Mouse (Mus musculus) forebrain, postnatal 0 days (tissue): ENCODE results near the gene Setd2. TPM values are rescaled to one million over a fixed set of nuclear protein-coding genes. Genes with fewer than 3 reads are reported as not detected.

Source experiments
- ATAC-seq: fragments of 200-750 bp; cut with Nextera tagmentation; 2 replicates; pipeline ENCODE4 v1.8.0; 2017; ENCODE audit warnings: mild to moderate bottlenecking, moderate library complexity
- DNase-seq: peaks from one replicate; pipeline ENCODE4 v3.0.0-alpha.2; 2015
- H3K27ac ChIP-seq: fragments of 300-500 bp; sonication (generic); 2 replicates; pipeline ENCODE4 v1.5.1; 2014; ENCODE audit warnings: low read depth, mild to moderate bottlenecking, antibody characterized with exemption, low read length, moderate library complexity, mixed read lengths
- H3K27me3 ChIP-seq: fragments of 300-500 bp; sonication (generic); 2 replicates; pipeline ENCODE4 v1.6.1; 2014; ENCODE audit warnings: mild to moderate bottlenecking, low read length, mixed read lengths; ENCODE audit not compliant: insufficient read depth
- H3K36me3 ChIP-seq: fragments of 300-500 bp; sonication (generic); 2 replicates; pipeline ENCODE4 v1.6.1; 2014; ENCODE audit warnings: mild to moderate bottlenecking, moderate library complexity; ENCODE audit not compliant: insufficient read depth
- H3K4me1 ChIP-seq: fragments of 300-500 bp; sonication (generic); 2 replicates; pipeline ENCODE4 v1.6.1; 2014; ENCODE audit warnings: antibody characterized with exemption; ENCODE audit not compliant: insufficient read depth
- H3K4me2 ChIP-seq: fragments of 300-500 bp; sonication (generic); 2 replicates; pipeline ENCODE4 v1.6.1; 2014; ENCODE audit warnings: low read depth, mild to moderate bottlenecking, moderate library complexity
- H3K4me3 ChIP-seq: fragments of 300-500 bp; sonication (generic); 2 replicates; pipeline ENCODE4 v1.5.1; 2014; ENCODE audit warnings: low read depth, low read length, mixed read lengths
- H3K9ac ChIP-seq: fragments of 300-500 bp; sonication (generic); 2 replicates; pipeline ENCODE4 v1.6.1; 2014; ENCODE audit warnings: mild to moderate bottlenecking
- H3K9me3 ChIP-seq: fragments of 300-500 bp; sonication (generic); 2 replicates; pipeline ENCODE4 v1.6.1; 2016; ENCODE audit warnings: low read length
- CTCF ChIP-seq: sonication (generic); IDR thresholded peaks from 2 replicates; pipeline ENCODE4 v1.5.1; 2016; ENCODE audit warnings: antibody characterized with exemption, control low read depth, low read depth
- WGBS: fragments of 180-500 bp; shearing (Covaris S2); extraction: QIAGEN DNeasy Blood & Tissue Kit; methylation state at CpG from one replicate; pipeline ENCODE4 v1.1.7; 2014; 5-methylcytosine and 5-hydroxymethylcytosine counted together
- polyA plus RNA-seq: library from polyadenylated mRNA; unstranded; fragments of >200 nt; fragmentation: Nextera tagmentation; extraction: Ambion mirVana; gene quantifications from 2 replicates; pipeline ENCODE4 v1.2.1, GENCODE M21; 2015
- total RNA-seq: library from RNA; depleted of rRNA; stranded (reverse); fragments of >200 nt; gene quantifications from 2 replicates; pipeline ENCODE4 v1.2.3, GENCODE M21; 2014; rRNA removed

The Setd2 gene
- 74.6 and 86.4 TPM in 2 replicates for total RNA-seq
- polyA plus RNA-seq = 13.2 and 21.3 TPM in 2 replicates

GRCm38 (mm10) chr9:110532538-110533291 lies at the start of gene Setd2:
TSS of gene Setd2 (plus strand) at chr9:110532597.
- peak within 1 kb of the TSS; percentile 99 for H3K27ac ChIP-seq
- peaks cover 22% of the 10 kb centered on the region for H3K4me1 ChIP-seq
- H3K36me3 ChIP-seq = no peaks in the 10 kb centered on the region
- no peaks in the 10 kb centered on the region for H3K9me3 ChIP-seq
- peak within 1 kb of the TSS; percentile 99 for H3K9ac ChIP-seq
- ATAC-seq (peak; percentile 69), DNase-seq (peak; percentile 74)
- WGBS = under 1% methylated on average over 88 of the region's 109 CpGs
- H3K4me2 ChIP-seq = peak within 1 kb of the TSS; percentile 54
- H3K4me3 ChIP-seq = peak within 1 kb of the TSS; percentile 94
- TF ChIP-seq CTCF = no peak
- no peaks in the 10 kb centered on the region for H3K27me3 ChIP-seq

- no peak overlapping the region for H3K4me2 ChIP-seq
- H3K4me1 ChIP-seq = no peaks in the 10 kb centered on the region
- DNase-seq = no peak
- H3K9ac ChIP-seq = no peak overlapping the region
- WGBS = 17% methylated on average over 4 of the region's 4 CpGs
- H3K9me3 ChIP-seq = 0 out of 2 replicates have a peak, but pooled peaks cover 3% of the 10 kb centered on the region
- no peak overlapping the region for H3K4me3 ChIP-seq
- H3K27me3 ChIP-seq = no peaks in the 10 kb centered on the region
- no peak for ATAC-seq
- no peaks in the 10 kb centered on the region for H3K36me3 ChIP-seq
- no peak overlapping the region for H3K27ac ChIP-seq
- TF ChIP-seq CTCF = no peak
Measured at GRCm38 (mm10) chr9:110488841-110489240, 43.6 kb upstream of the Setd2 start.

GRCm38 (mm10) chr9:110490913-110491312 lies 41.5 kb upstream of the Setd2 start:
- no peaks in the 10 kb centered on the region for H3K27me3 ChIP-seq
- no peak overlapping the region for H3K4me2 ChIP-seq
- H3K4me3 ChIP-seq = no peak overlapping the region
- TF ChIP-seq CTCF = peak; percentile 30
- 66% methylated on average over 5 of the region's 5 CpGs for WGBS
- H3K36me3 ChIP-seq = no peaks in the 10 kb centered on the region
- no peaks in the 10 kb centered on the region for H3K4me1 ChIP-seq
- H3K27ac ChIP-seq = no peak overlapping the region
- DNase-seq (no peak), ATAC-seq (no peak)
- 0 out of 2 replicates have a peak, but pooled peaks cover 3% of the 10 kb centered on the region for H3K9me3 ChIP-seq
- no peak overlapping the region for H3K9ac ChIP-seq

GRCm38 (mm10) chr9:110525737-110526136 lies 6.7 kb upstream of the Setd2 start:
- DNase-seq = no peak
- no peak overlapping the region for H3K4me3 ChIP-seq
- 54% methylated on average over 2 of the region's 2 CpGs for whole genome bisulfite sequencing
- TF ChIP-seq CTCF = no peak
- H3K4me2 ChIP-seq = no peak overlapping the region
- no peaks in the 10 kb centered on the region for H3K9me3 ChIP-seq
- H3K36me3 ChIP-seq = no peaks in the 10 kb centered on the region
- no peak overlapping the region for H3K27ac ChIP-seq
- H3K4me1 ChIP-seq = no peaks in the 10 kb centered on the region
- no peak overlapping the region for H3K9ac ChIP-seq
- ATAC-seq = no peak
- no peaks in the 10 kb centered on the region for H3K27me3 ChIP-seq

- 42% methylated on average over 9 of the region's 9 CpGs for WGBS
- H3K27ac ChIP-seq = no peak overlapping the region
- DNase-seq (no peak), ATAC-seq (no peak)
- no peak for TF ChIP-seq CTCF
- H3K9me3 ChIP-seq = no peaks in the 10 kb centered on the region
- no peak overlapping the region for H3K4me3 ChIP-seq
- H3K4me1 ChIP-seq = peaks cover 7% of the 10 kb centered on the region; the same call in 1 of the 2 replicates
- no peaks in the 10 kb centered on the region for H3K27me3 ChIP-seq
- H3K9ac ChIP-seq = no peak overlapping the region
- H3K4me2 ChIP-seq = no peak overlapping the region
- H3K36me3 ChIP-seq = no peaks in the 10 kb centered on the region
Measured at GRCm38 (mm10) chr9:110529002-110529737, 3.2 kb upstream of the Setd2 start.

- H3K9ac ChIP-seq = no peak overlapping the region
- peaks cover 21% of the 10 kb centered on the region for H3K4me1 ChIP-seq
- H3K27me3 ChIP-seq = no peaks in the 10 kb centered on the region
- no peak overlapping the region for H3K4me2 ChIP-seq
- no peak for DNase-seq
- H3K36me3 ChIP-seq = no peaks in the 10 kb centered on the region
- no peak overlapping the region for H3K4me3 ChIP-seq
- ATAC-seq = no peak
- 60% methylated on average over 3 of the region's 3 CpGs for WGBS
- TF ChIP-seq CTCF = no peak
- no peaks in the 10 kb centered on the region for H3K9me3 ChIP-seq
- H3K27ac ChIP-seq = no peak overlapping the region
Measured at GRCm38 (mm10) chr9:110530650-110531049, 1.7 kb upstream of the Setd2 start.
